Mouse (Mus musculus) embryonic facial prominence, embryonic 15.5 days (tissue): ENCODE results near the gene Tyw3. TPM values are rescaled to one million over a fixed set of nuclear protein-coding genes. Genes with fewer than 3 reads are reported as not detected.

Experiments
- ATAC-seq: fragments of 200-750 bp; cut with Nextera tagmentation; 2 replicates; pipeline ENCODE4 v1.8.0; 2017; ENCODE audit warnings: low read depth, moderate TSS enrichment; ENCODE audit not compliant: insufficient number of reproducible peaks, low FRiP score, low TSS enrichment
- H3K27ac ChIP-seq: fragments of 300-500 bp; sonication (generic); replicated peaks from 2 replicates; pipeline ENCODE4 v1.5.1; 2015; ENCODE audit warnings: mild to moderate bottlenecking, inconsistent platforms
- H3K27me3 ChIP-seq: fragments of 300-500 bp; sonication (generic); 2 replicates; pipeline ENCODE4 v1.6.1; 2015; ENCODE audit warnings: inconsistent platforms
- H3K36me3 ChIP-seq: fragments of 300-500 bp; sonication (generic); 2 replicates; pipeline ENCODE4 v1.6.1; 2015; ENCODE audit warnings: mild to moderate bottlenecking, inconsistent platforms
- H3K4me1 ChIP-seq: fragments of 300-500 bp; sonication (generic); 2 replicates; pipeline ENCODE4 v1.6.1; 2015; ENCODE audit warnings: inconsistent platforms
- H3K4me2 ChIP-seq: fragments of 300-500 bp; sonication (generic); replicated peaks from 2 replicates; pipeline ENCODE4 v1.6.1; 2015; ENCODE audit warnings: mild to moderate bottlenecking, inconsistent platforms
- H3K4me3 ChIP-seq: fragments of 300-500 bp; sonication (generic); replicated peaks from 2 replicates; pipeline ENCODE4 v1.5.1; 2015; ENCODE audit warnings: mild to moderate bottlenecking, inconsistent platforms
- H3K9ac ChIP-seq: fragments of 300-500 bp; sonication (generic); 2 replicates; pipeline ENCODE4 v1.6.1; 2015; ENCODE audit warnings: inconsistent platforms
- H3K9me3 ChIP-seq: fragments of 300-500 bp; sonication (generic); replicated peaks from 2 replicates; pipeline ENCODE4 v1.6.1; 2016; ENCODE audit warnings: inconsistent platforms
- WGBS: fragments of 180-500 bp; shearing (Covaris S2); methylation state at CpG from one replicate; pipeline ENCODE4 v1.1.7; 2015; 5-methylcytosine and 5-hydroxymethylcytosine counted together
- polyA plus RNA-seq: library from polyadenylated mRNA; unstranded; fragments of >200 nt; fragmentation: Nextera tagmentation; extraction: Ambion mirVana; gene quantifications from 2 replicates; pipeline ENCODE4 v1.2.1, GENCODE M21; 2015

The Tyw3 gene
- polyA plus RNA-seq, 1 experiment from 2014 or later, result 12.9 TPM

DNA sequence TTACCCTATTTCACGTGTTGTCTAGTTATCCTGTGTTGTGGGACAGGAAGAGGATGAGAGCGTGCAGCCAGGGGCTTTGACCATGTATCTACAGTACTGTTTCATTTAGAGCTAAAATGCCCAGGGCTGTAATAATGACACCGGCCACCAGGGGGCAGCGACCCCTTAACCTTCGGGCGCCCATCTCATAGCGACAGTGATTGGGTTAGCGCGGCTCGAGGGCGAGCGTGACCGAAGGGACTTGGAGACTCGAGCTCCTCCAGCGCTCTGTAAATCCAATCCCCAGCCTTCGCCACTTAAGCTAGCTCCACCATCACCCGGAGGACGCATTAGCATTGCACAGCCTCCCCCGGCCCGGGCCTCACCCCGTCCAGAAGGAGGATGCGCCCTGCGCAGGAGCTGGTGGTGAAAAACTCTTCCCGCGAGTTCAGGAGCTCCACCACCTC is 393 bp downstream of the Tyw3 start, which contains the start of gene Cryz:
Gene Cryz, plus strand, starts transcription at position 224 of the 446 bp plus-strand sequence.
- peak; percentile 86 for ATAC-seq

GRCm38 (mm10) chr3:154594156-154594555 is 2.7 kb downstream of the Tyw3 start:
- 90% methylated on average over 6 of the region's 6 CpGs for WGBS
- Histone ChIP-seq H3K36me3 (peaks cover 47% of the 10 kb centered on the region), H3K4me2 (no peak overlapping the region), H3K9me3 (no peaks in the 10 kb centered on the region), H3K9ac (no peak overlapping the region), H3K27ac (no peak overlapping the region), H3K4me3 (no peak overlapping the region), H3K27me3 (no peaks in the 10 kb centered on the region), H3K4me1 (peaks cover 4% of the 10 kb centered on the region; the same call in 1 of the 2 replicates)
- no peak for ATAC-seq

More for the DNA sequence above, 393 bp downstream of the Tyw3 start, which contains the start of gene Cryz:
- Histone ChIP-seq H3K4me2 (peak within 1 kb of the TSS; percentile 73), H3K4me3 (peak within 1 kb of the TSS; percentile 91), H3K9ac (peak within 1 kb of the TSS; percentile 84), H3K27me3 (no peaks in the 10 kb centered on the region), H3K4me1 (peaks cover 4% of the 10 kb centered on the region; the same call in 1 of the 2 replicates), H3K9me3 (no peaks in the 10 kb centered on the region), H3K27ac (peak within 1 kb of the TSS; percentile 98), H3K36me3 (peaks cover 26% of the 10 kb centered on the region)
- WGBS, result under 1% methylated on average over 25 of the region's 25 CpGs

- H3K27me3 ChIP-seq, result no peaks in the 10 kb centered on the region
Measured at GRCm38 (mm10) chr3:154593596-154593995, 3.3 kb downstream of the Tyw3 start.

DNA sequence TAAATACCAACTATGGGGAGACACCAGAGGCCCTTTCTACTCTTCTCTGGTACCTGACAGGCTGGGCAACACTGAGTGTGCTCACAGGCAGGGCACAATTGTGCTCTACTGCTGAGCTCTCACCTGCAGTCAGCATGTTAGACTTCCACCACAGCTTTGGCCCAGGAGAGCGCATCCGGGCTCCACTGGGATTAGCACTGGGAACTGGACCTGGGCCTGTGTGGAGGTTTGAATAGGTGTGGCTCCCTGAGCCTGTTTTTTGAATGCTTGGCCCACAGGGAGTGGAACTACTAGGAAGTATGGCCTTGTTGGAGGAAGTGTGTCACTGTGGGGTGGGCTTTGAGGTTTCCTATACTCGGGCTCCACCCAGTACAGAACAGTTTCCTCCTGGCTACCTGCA is 5.3 kb downstream of the Tyw3 start:
- peaks cover 4% of the 10 kb centered on the region; the same call in 1 of the 2 replicates for H3K4me1 ChIP-seq
- WGBS, result 91% methylated on average over 3 of the region's 3 CpGs
- H3K27me3 ChIP-seq, result no peaks in the 10 kb centered on the region
- no peak overlapping the region for H3K27ac ChIP-seq
- no peak for ATAC-seq
- H3K9me3 ChIP-seq, result no peaks in the 10 kb centered on the region
- H3K4me3 ChIP-seq, result no peak overlapping the region
- H3K9ac ChIP-seq, result no peak overlapping the region
- H3K4me2 ChIP-seq, result no peak overlapping the region
- peaks cover 47% of the 10 kb centered on the region for H3K36me3 ChIP-seq

More at GRCm38 (mm10) chr3:154593596-154593995, 3.3 kb downstream of the Tyw3 start:
- Histone ChIP-seq H3K9me3 (no peaks in the 10 kb centered on the region), H3K9ac (no peak overlapping the region), H3K4me1 (peaks cover 4% of the 10 kb centered on the region; the same call in 1 of the 2 replicates), H3K36me3 (peaks cover 47% of the 10 kb centered on the region), H3K4me3 (no peak overlapping the region), H3K27ac (no peak overlapping the region), H3K4me2 (no peak overlapping the region)
- ATAC-seq, result no peak
- WGBS, result 89% methylated on average over 6 of the region's 6 CpGs

DNA sequence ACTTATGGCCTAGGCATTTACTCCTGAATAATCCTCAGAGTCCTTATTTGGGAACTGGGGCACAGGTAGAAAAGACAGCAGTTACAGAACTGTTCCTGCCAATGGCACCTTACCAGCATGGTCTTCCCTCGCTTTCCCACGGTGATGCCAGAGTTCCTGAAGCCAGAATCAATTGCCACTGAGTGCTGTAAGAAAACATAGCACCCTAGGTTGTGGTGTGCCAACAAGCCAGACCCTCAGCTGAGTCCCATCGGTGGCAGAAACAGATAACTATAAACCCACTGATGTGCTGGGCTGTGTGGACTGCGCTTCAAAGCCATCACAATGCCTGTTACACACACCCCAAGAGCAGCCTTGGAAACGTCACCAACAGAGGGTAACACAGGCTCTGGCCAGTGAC is 5.9 kb downstream of the Tyw3 start:
- Histone ChIP-seq H3K4me1 (no peaks in the 10 kb centered on the region), H3K27me3 (no peaks in the 10 kb centered on the region), H3K9me3 (no peaks in the 10 kb centered on the region), H3K27ac (no peak overlapping the region), H3K9ac (no peak overlapping the region), H3K4me2 (no peak overlapping the region), H3K4me3 (no peak overlapping the region), H3K36me3 (peaks cover 48% of the 10 kb centered on the region)
- no peak for ATAC-seq
- 93% methylated on average over 5 of the region's 5 CpGs for WGBS

GRCm38 (mm10) chr3:154584351-154584750 is 12.6 kb downstream of the Tyw3 start:
- Histone ChIP-seq H3K4me1 (no peaks in the 10 kb centered on the region), H3K27ac (no peak overlapping the region), H3K9me3 (no peaks in the 10 kb centered on the region), H3K27me3 (no peaks in the 10 kb centered on the region), H3K9ac (no peak overlapping the region), H3K4me2 (no peak overlapping the region), H3K4me3 (no peak overlapping the region), H3K36me3 (peaks cover 25% of the 10 kb centered on the region)
- 68% methylated on average over 8 of the region's 8 CpGs for WGBS
- ATAC-seq, result no peak

DNA sequence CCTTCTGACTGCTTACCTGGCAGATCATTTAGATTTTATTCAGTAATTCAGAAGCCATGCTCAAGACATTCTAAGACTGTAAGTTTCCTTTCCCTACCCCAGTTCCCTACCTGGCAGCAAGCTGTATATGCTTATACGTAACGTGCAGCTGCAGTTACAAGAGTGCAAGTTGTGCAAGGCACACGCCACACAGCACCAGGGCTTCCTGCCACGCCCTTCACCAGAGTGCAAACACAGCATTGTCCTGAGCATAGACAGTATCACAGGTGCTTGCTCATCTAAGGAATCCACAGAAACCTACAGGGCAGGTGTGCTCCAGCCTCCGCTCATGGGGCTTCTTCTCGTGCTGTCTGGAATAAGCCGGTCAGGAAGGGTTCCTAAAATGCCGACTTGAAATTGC is 19.0 kb downstream of the Tyw3 start:
- WGBS, result 90% methylated on average over 8 of the region's 8 CpGs
- Histone ChIP-seq H3K27me3 (no peaks in the 10 kb centered on the region), H3K4me3 (no peak overlapping the region), H3K9me3 (no peaks in the 10 kb centered on the region), H3K9ac (no peak overlapping the region), H3K36me3 (peaks cover 22% of the 10 kb centered on the region), H3K27ac (no peak overlapping the region), H3K4me2 (no peak overlapping the region), H3K4me1 (no peaks in the 10 kb centered on the region)
- ATAC-seq, result no peak

DNA sequence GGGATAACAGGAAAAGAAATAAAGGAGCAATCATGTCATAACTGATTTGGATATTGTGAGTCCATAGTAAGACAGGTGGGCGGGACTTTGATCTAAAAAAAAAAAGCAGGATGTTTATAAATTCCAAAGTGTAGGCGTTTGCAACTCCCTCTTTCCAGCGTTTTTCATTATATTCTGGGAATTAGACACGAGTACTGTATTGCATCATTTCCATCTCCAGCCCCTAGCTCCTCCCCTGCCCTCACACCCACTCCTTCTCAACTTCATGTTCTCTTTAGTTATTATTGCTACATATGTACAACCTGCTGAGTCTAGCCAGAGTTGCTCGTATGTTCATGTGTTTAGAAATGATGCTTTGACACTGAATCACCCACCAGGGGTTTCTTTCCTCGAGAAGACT is 23.2 kb downstream of the Tyw3 start:
- Histone ChIP-seq H3K4me1 (peaks cover 5% of the 10 kb centered on the region), H3K4me2 (no peak overlapping the region), H3K9me3 (no peaks in the 10 kb centered on the region), H3K4me3 (no peak overlapping the region), H3K27ac (no peak overlapping the region), H3K27me3 (peaks cover 12% of the 10 kb centered on the region), H3K9ac (no peak overlapping the region), H3K36me3 (peaks cover 5% of the 10 kb centered on the region; the same call in 1 of the 2 replicates)
- no peak for ATAC-seq
- 54% methylated on average over 6 of the region's 6 CpGs for WGBS

DNA sequence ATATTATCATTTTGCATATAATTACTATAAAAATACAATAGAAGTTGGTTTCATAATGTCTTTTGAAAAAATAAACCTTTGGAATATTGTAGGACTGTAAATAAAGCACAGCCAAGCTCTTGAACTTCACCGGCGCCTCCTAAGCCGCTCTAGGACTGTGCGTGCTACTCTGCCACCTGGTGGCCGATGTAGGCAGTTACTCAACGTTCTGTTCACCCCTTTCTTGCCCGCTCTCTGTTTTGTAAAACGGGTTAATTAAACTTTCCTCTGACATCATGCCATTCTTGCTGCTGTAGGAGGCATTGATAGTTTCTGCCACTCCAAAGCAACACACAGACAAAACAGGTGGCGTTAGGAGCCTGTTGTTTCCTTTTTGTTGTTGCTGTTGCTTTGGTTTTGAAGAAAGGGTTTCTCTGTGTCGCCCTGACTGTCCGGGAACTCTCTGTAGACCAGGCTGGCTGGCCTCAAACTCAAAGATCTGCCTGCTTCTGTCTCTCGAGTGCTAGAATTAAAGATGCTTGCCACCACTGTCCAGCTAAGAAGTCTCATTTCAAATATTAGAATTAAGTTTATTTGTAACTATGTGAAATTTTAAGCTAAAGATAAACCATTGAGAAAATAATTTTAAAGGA is 24.4 kb downstream of the Tyw3 start:
- Histone ChIP-seq H3K9me3 (no peaks in the 10 kb centered on the region), H3K4me3 (no peak overlapping the region), H3K9ac (no peak overlapping the region), H3K4me2 (no peak overlapping the region; the same call in 1 of the 2 replicates), H3K4me1 (peaks cover 5% of the 10 kb centered on the region), H3K36me3 (0 out of 2 replicates have a peak, but pooled peaks cover under 1% of the 10 kb centered on the region), H3K27ac (no peak overlapping the region), H3K27me3 (peaks cover 17% of the 10 kb centered on the region)
- ATAC-seq, result peak; percentile 76; the same call in 1 of the 2 replicates
- WGBS, result 10% methylated on average over 12 of the region's 12 CpGs

DNA sequence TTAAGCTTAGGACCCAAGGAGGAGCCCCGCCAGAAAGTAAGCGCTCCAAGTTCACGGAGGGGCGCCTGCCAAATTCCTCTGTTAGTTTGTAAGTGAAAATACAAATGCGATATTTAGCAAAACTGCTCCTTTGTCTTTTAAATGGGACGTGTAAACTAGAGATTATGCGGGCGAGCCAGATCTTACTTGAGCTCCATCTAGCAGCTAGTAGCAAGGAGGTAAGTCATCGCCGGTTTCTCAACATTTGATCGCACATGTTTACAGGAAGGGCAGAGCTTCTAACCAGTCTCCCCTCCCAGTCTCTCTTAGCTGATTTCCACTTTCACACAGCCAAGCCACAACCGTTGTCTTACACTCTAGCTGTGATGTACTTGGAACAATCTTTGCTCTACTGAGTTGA is 26.1 kb downstream of the Tyw3 start:
- H3K27ac ChIP-seq, result peak overlapping the region; percentile 71
- H3K4me3 ChIP-seq, result peak overlapping the region; percentile 18; the same call in 1 of the 2 replicates
- 4% methylated on average over 12 of the region's 12 CpGs for WGBS
- H3K36me3 ChIP-seq, result no peaks in the 10 kb centered on the region
- no peak overlapping the region for H3K9ac ChIP-seq
- peak overlapping the region; percentile 30 for H3K4me2 ChIP-seq
- H3K4me1 ChIP-seq, result peaks cover 9% of the 10 kb centered on the region
- no peaks in the 10 kb centered on the region for H3K9me3 ChIP-seq
- no peak; the same call in 1 of the 2 replicates for ATAC-seq
- peaks cover 17% of the 10 kb centered on the region for H3K27me3 ChIP-seq

DNA sequence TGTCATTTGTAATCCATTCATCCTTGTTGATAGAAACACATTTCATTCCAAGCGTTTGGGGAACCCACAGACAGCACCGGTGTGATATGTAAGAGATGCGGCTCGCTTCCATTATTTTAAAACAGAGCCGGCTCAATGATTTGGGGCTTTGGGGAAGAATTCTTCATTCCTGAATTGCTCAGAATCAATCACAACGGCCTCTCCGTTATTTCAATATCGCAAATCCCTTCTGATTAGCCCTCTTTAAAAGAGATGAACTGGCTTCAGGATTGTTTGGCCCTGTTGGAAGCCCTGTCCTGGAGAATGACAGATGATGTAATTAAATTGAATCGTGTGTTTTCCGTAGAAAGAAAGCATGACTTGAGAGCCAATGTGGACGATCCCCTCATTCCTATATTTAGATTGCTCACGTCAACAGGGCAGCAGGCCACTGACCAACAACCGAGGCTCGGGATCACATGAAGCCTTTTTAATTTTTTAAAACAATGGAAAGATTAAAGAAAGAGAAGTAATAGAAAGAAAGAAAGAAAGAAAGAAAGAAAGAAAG is 26.8 kb downstream of the Tyw3 start:
- no peaks in the 10 kb centered on the region for H3K9me3 ChIP-seq
- no peak overlapping the region for H3K4me3 ChIP-seq
- WGBS, result 41% methylated on average over 14 of the region's 14 CpGs
- H3K27me3 ChIP-seq, result peaks cover 17% of the 10 kb centered on the region
- H3K4me2 ChIP-seq, result 0 out of 2 replicates have a peak overlapping the region, but pooled peaks have one; percentile 12
- peaks cover 9% of the 10 kb centered on the region for H3K4me1 ChIP-seq
- H3K27ac ChIP-seq, result no peak overlapping the region; the same call in 1 of the 2 replicates
- H3K36me3 ChIP-seq, result no peaks in the 10 kb centered on the region
- no peak overlapping the region for H3K9ac ChIP-seq
- no peak for ATAC-seq
